In genomic region chr19:4283653-4284052, GRCm38 (mm10) we compare ENCODE assay signal across 8 mouse cellular contexts. TPM values are rescaled to one million over a fixed set of nuclear protein-coding genes. Genes with fewer than 3 reads are reported as not detected.
DNase-seq lines count a peak whose midpoint lies in the region; ATAC-seq and TF ChIP-seq lines count a peak whose summit lies in the region.

No protein-coding gene starts in this region.

- no peak for DNase-seq in lung, postnatal 0 days (ENCODE audit: low spot score)
- DNase-seq in lung, postnatal 10 days, result no peak
- DNase-seq in forebrain, embryonic 10.5 days (ENCODE audit: extremely low spot score, low spot score), result no peak
- no peak for DNase-seq in c-Kit-positive CD71-positive TER-119-positive erythroid progenitor cells, embryonic 14.5 days (ENCODE audit: low spot score)
- DNase-seq in spleen, adult 12 weeks (ENCODE audit: low spot score), result no peak
- no peak for DNase-seq in MN1 (ENCODE audit: low spot score)

- H3K4me2 ChIP-seq in lung, postnatal 0 days (replicated peaks; ENCODE audit: low read depth, low read length), result peak overlapping the region; percentile 91
- peak overlapping the region; percentile 75 for H3K4me2 ChIP-seq in limb, embryonic 12.5 days
- peak overlapping the region; percentile 80 for H3K4me2 ChIP-seq in neural tube, embryonic 15.5 days

- no peaks in the 10 kb centered on the region for H3K27me3 ChIP-seq in lung, postnatal 0 days (replicated peaks; ENCODE audit: insufficient read depth, low read length)
- peaks cover 16% of the 10 kb centered on the region for H3K27me3 ChIP-seq in forebrain, embryonic 10.5 days (ENCODE audit: poor library complexity, severe bottlenecking)
- H3K27me3 ChIP-seq in limb, embryonic 12.5 days, result peaks cover 6% of the 10 kb centered on the region; the same call in 1 of the 2 replicates
- H3K27me3 ChIP-seq in neural tube, embryonic 15.5 days (replicated peaks), result no peaks in the 10 kb centered on the region

- no peak for TF ChIP-seq EP300 in lung, postnatal 0 days (IDR thresholded peaks at IDR 0.05)

- TF ChIP-seq CTCF in lung, postnatal 0 days (IDR thresholded peaks at IDR 0.05), result no peak

- no peaks in the 10 kb centered on the region for H3K9me3 ChIP-seq in lung, postnatal 0 days (ENCODE audit: low read length)
- H3K9me3 ChIP-seq in forebrain, embryonic 10.5 days, result peaks cover 6% of the 10 kb centered on the region; the same call in 1 of the 2 replicates
- peaks cover 8% of the 10 kb centered on the region; the same call in 1 of the 2 replicates for H3K9me3 ChIP-seq in limb, embryonic 12.5 days
- no peaks in the 10 kb centered on the region for H3K9me3 ChIP-seq in neural tube, embryonic 15.5 days (replicated peaks)

- no peak overlapping the region for H3K9ac ChIP-seq in lung, postnatal 0 days (replicated peaks; ENCODE audit: low read depth)
- no peak overlapping the region; the same call in 1 of the 2 replicates for H3K9ac ChIP-seq in limb, embryonic 12.5 days (replicated peaks)
- 0 out of 2 replicates have a peak overlapping the region, but pooled peaks have one; percentile 80 for H3K9ac ChIP-seq in neural tube, embryonic 15.5 days (replicated peaks)

- no peak overlapping the region for H3K27ac ChIP-seq in lung, postnatal 0 days (ENCODE audit: low read length)
- peak overlapping the region; percentile 83 for H3K27ac ChIP-seq in forebrain, embryonic 10.5 days
- peak overlapping the region; percentile 8; the same call in 1 of the 2 replicates for H3K27ac ChIP-seq in limb, embryonic 12.5 days
- H3K27ac ChIP-seq in neural tube, embryonic 15.5 days (replicated peaks), result peak overlapping the region; percentile 80

- peaks cover 18% of the 10 kb centered on the region for H3K36me3 ChIP-seq in lung, postnatal 0 days (ENCODE audit: insufficient read depth, low read length)
- peaks cover 66% of the 10 kb centered on the region for H3K36me3 ChIP-seq in forebrain, embryonic 10.5 days (replicated peaks)
- peaks cover 50% of the 10 kb centered on the region for H3K36me3 ChIP-seq in limb, embryonic 12.5 days
- peaks cover 49% of the 10 kb centered on the region for H3K36me3 ChIP-seq in neural tube, embryonic 15.5 days

- no peaks in the 10 kb centered on the region for H3K4me1 ChIP-seq in lung, postnatal 0 days (ENCODE audit: insufficient read depth, low read depth, low read length)
- peaks cover 23% of the 10 kb centered on the region for H3K4me1 ChIP-seq in forebrain, embryonic 10.5 days
- H3K4me1 ChIP-seq in limb, embryonic 12.5 days (replicated peaks), result peaks cover 13% of the 10 kb centered on the region
- H3K4me1 ChIP-seq in neural tube, embryonic 15.5 days, result peaks cover 21% of the 10 kb centered on the region

- 40% methylated on average over 7 of the region's 7 CpGs for WGBS in lung, postnatal 0 days
- WGBS in forebrain, embryonic 10.5 days, result 53% methylated on average over 7 of the region's 7 CpGs
- WGBS in limb, embryonic 12.5 days, result 48% methylated on average over 7 of the region's 7 CpGs
- WGBS in neural tube, embryonic 15.5 days, result 43% methylated on average over 7 of the region's 7 CpGs

- no peak overlapping the region; the same call in 1 of the 2 replicates for H3K4me3 ChIP-seq in lung, postnatal 0 days (ENCODE audit: low read depth, low read length)
- peak overlapping the region; percentile 73 for H3K4me3 ChIP-seq in forebrain, embryonic 10.5 days
- peak overlapping the region; percentile 60 for H3K4me3 ChIP-seq in limb, embryonic 12.5 days (replicated peaks)
- H3K4me3 ChIP-seq in neural tube, embryonic 15.5 days (replicated peaks), result peak overlapping the region; percentile 66

- no peak for ATAC-seq in lung, postnatal 0 days
- no peak for ATAC-seq in limb, embryonic 12.5 days (ENCODE audit: insufficient number of reproducible peaks, insufficient read depth, low FRiP score, low TSS enrichment, low read depth)
- no peak for ATAC-seq in neural tube, embryonic 15.5 days (ENCODE audit: low FRiP score)

RNA-seq across cellular contexts. Expression of gene Ankrd13d, which starts 0.7 kb away (rescaled TPM):
- 2.0 and 2.6 TPM in 2 replicates for polyA plus RNA-seq in lung, postnatal 0 days (2015; fragmentation: Nextera tagmentation; extraction: Ambion mirVana)
- 7.9 and 9.2 TPM in 2 replicates for polyA plus RNA-seq in forebrain, embryonic 10.5 days (2016; fragmentation: Nextera tagmentation; extraction: Ambion mirVana)
- polyA plus RNA-seq in limb, embryonic 12.5 days (2016; fragmentation: Nextera tagmentation; extraction: Ambion mirVana), result 12.6 and 12.9 TPM in 2 replicates
- polyA plus RNA-seq in neural tube, embryonic 15.5 days (2015; fragmentation: Nextera tagmentation; extraction: Ambion mirVana), result 63.0 and 75.4 TPM in 2 replicates

RNA-seq across cellular contexts. Expression of gene Ssh3, which starts 14.7 kb away (rescaled TPM):
- 22.7 and 24.4 TPM in 2 replicates for polyA plus RNA-seq in lung, postnatal 0 days (2015; fragmentation: Nextera tagmentation; extraction: Ambion mirVana)
- polyA plus RNA-seq in forebrain, embryonic 10.5 days (2016; fragmentation: Nextera tagmentation; extraction: Ambion mirVana), result 3.1 and 3.6 TPM in 2 replicates
- polyA plus RNA-seq in limb, embryonic 12.5 days (2016; fragmentation: Nextera tagmentation; extraction: Ambion mirVana), result 9.1 and 11.6 TPM in 2 replicates
- polyA plus RNA-seq in neural tube, embryonic 15.5 days (2015; fragmentation: Nextera tagmentation; extraction: Ambion mirVana), result 19.8 TPM in 2 replicates

RNA-seq across cellular contexts. Expression of gene Grk2, which starts 22.4 kb away (rescaled TPM):
- polyA plus RNA-seq in lung, postnatal 0 days (2015; fragmentation: Nextera tagmentation; extraction: Ambion mirVana), result 13.9 and 14.0 TPM in 2 replicates
- 13.6 and 15.0 TPM in 2 replicates for polyA plus RNA-seq in forebrain, embryonic 10.5 days (2016; fragmentation: Nextera tagmentation; extraction: Ambion mirVana)
- polyA plus RNA-seq in limb, embryonic 12.5 days (2016; fragmentation: Nextera tagmentation; extraction: Ambion mirVana), result 15.6 and 16.1 TPM in 2 replicates
- polyA plus RNA-seq in neural tube, embryonic 15.5 days (2015; fragmentation: Nextera tagmentation; extraction: Ambion mirVana), result 26.2 and 31.3 TPM in 2 replicates

RNA-seq across cellular contexts. Expression of gene Pold4, which starts 52.0 kb away (rescaled TPM):
- polyA plus RNA-seq in lung, postnatal 0 days (2015; fragmentation: Nextera tagmentation; extraction: Ambion mirVana), result 58.6 and 63.6 TPM in 2 replicates
- 10.4 and 10.6 TPM in 2 replicates for polyA plus RNA-seq in forebrain, embryonic 10.5 days (2016; fragmentation: Nextera tagmentation; extraction: Ambion mirVana)
- polyA plus RNA-seq in limb, embryonic 12.5 days (2016; fragmentation: Nextera tagmentation; extraction: Ambion mirVana), result 13.8 and 16.2 TPM in 2 replicates
- polyA plus RNA-seq in neural tube, embryonic 15.5 days (2015; fragmentation: Nextera tagmentation; extraction: Ambion mirVana), result 24.7 and 28.0 TPM in 2 replicates
